Mouse (Mus musculus): ENCODE results near the gene Bloc1s6.

GRCm38 (mm10) chr2:122772899-122773298 lies 34.6 kb downstream of the Bloc1s6 start:
- TF ChIP-seq POLR2A (IDR thresholded peaks at IDR 0.05; ENCODE audit: low read depth, low read length) (no peak), CTCF (IDR thresholded peaks at IDR 0.05; ENCODE audit: borderline replicate concordance, insufficient read depth, low read length) (no peak)
